Mouse (Mus musculus): ENCODE data around the gene Klhdc7a.
"Not testable (repeated sequence)": the region's sequence is repeated elsewhere in the genome, so short reads cannot be mapped to it uniquely, and the experiment has no call there.

Gene Klhdc7a

GRCm38 (mm10) chr4:139967922-139968321 is at the start of gene Klhdc7a:
Gene Klhdc7a (minus strand): TSS chr4:139968026.
- peak; percentile 82 for DNase-seq (ENCODE audit: low spot score)

- DNase-seq (ENCODE audit: low spot score) = no peak
Observed at GRCm38 (mm10) chr4:140015916-140016315, 48.1 kb upstream of the Klhdc7a start.

- no peak for DNase-seq (ENCODE audit: low spot score)
Observed at GRCm38 (mm10) chr4:140010728-140011470, 43.1 kb upstream of the Klhdc7a start.

GRCm38 (mm10) chr4:140004932-140005331 is 37.1 kb upstream of the Klhdc7a start:
- DNase-seq (ENCODE audit: low spot score) = no peak

GRCm38 (mm10) chr4:140004170-140004569 is 36.3 kb upstream of the Klhdc7a start:
- DNase-seq (ENCODE audit: low spot score) = no peak

GRCm38 (mm10) chr4:140002069-140002468 is 34.2 kb upstream of the Klhdc7a start:
- no peak for DNase-seq (ENCODE audit: low spot score)

- no peak for DNase-seq (ENCODE audit: low spot score)
Observed at GRCm38 (mm10) chr4:140000911-140001310, 33.1 kb upstream of the Klhdc7a start.

- no peak for DNase-seq (ENCODE audit: low spot score)
Observed at GRCm38 (mm10) chr4:139999033-139999432, 31.2 kb upstream of the Klhdc7a start.

- no peak for DNase-seq (ENCODE audit: low spot score)
Observed at GRCm38 (mm10) chr4:139995659-139996058, 27.8 kb upstream of the Klhdc7a start.

- DNase-seq (ENCODE audit: low spot score) = no peak
Observed at GRCm38 (mm10) chr4:139993111-139993755, 25.4 kb upstream of the Klhdc7a start.

- no peak for DNase-seq (ENCODE audit: low spot score)
Observed at GRCm38 (mm10) chr4:139986913-139987312, 19.1 kb upstream of the Klhdc7a start.

GRCm38 (mm10) chr4:139978716-139979115 is 10.9 kb upstream of the Klhdc7a start:
- DNase-seq (ENCODE audit: low spot score) = no peak

GRCm38 (mm10) chr4:139977308-139977781 is 9.5 kb upstream of the Klhdc7a start:
- no peak for DNase-seq (ENCODE audit: low spot score)

- no peak for DNase-seq (ENCODE audit: low spot score)
Observed at GRCm38 (mm10) chr4:139974506-139974905, 6.7 kb upstream of the Klhdc7a start.

- peak; percentile 52 for DNase-seq (ENCODE audit: low spot score)
Observed at GRCm38 (mm10) chr4:139967475-139967891, 343 bp downstream of the Klhdc7a start.

GRCm38 (mm10) chr4:139966981-139967380 is 845 bp downstream of the Klhdc7a start:
- no peak for DNase-seq (ENCODE audit: low spot score)

- DNase-seq (ENCODE audit: low spot score) = no peak
Observed at GRCm38 (mm10) chr4:139965596-139966185, 2.1 kb downstream of the Klhdc7a start.

GRCm38 (mm10) chr4:139964406-139964805 is 3.4 kb downstream of the Klhdc7a start:
- no peak for DNase-seq (ENCODE audit: low spot score)

- DNase-seq (ENCODE audit: low spot score) = no peak
Observed at GRCm38 (mm10) chr4:139963911-139964310, 3.9 kb downstream of the Klhdc7a start.

- no peak for DNase-seq (ENCODE audit: low spot score)
Observed at GRCm38 (mm10) chr4:139963059-139963458, 4.8 kb downstream of the Klhdc7a start.

GRCm38 (mm10) chr4:139961816-139962215 is 6.0 kb downstream of the Klhdc7a start:
- DNase-seq (ENCODE audit: low spot score) = no peak

GRCm38 (mm10) chr4:139961329-139961728 is 6.5 kb downstream of the Klhdc7a start:
- DNase-seq (ENCODE audit: low spot score) = not testable (repeated sequence)

- no peak for DNase-seq (ENCODE audit: low spot score)
Observed at GRCm38 (mm10) chr4:139960724-139961315, 7.0 kb downstream of the Klhdc7a start.
